Mouse (Mus musculus): ENCODE data around the gene Cdk5rap1.
"Not testable (repeated sequence)": the region's sequence is repeated elsewhere in the genome, so short reads cannot be mapped to it uniquely, and the experiment has no call there.

Cdk5rap1 gene

GRCm38 (mm10) chr2:154374807-154375601 lies 2.2 kb upstream of the Cdk5rap1 start:
- in situ Hi-C loops (cut with MboI, MseI): loop anchor here in 1 of 2 experiments (5.0 kb wide), 1 partner anchor 163 kb away; no protein-coding TSS in a partner anchor

DNA sequence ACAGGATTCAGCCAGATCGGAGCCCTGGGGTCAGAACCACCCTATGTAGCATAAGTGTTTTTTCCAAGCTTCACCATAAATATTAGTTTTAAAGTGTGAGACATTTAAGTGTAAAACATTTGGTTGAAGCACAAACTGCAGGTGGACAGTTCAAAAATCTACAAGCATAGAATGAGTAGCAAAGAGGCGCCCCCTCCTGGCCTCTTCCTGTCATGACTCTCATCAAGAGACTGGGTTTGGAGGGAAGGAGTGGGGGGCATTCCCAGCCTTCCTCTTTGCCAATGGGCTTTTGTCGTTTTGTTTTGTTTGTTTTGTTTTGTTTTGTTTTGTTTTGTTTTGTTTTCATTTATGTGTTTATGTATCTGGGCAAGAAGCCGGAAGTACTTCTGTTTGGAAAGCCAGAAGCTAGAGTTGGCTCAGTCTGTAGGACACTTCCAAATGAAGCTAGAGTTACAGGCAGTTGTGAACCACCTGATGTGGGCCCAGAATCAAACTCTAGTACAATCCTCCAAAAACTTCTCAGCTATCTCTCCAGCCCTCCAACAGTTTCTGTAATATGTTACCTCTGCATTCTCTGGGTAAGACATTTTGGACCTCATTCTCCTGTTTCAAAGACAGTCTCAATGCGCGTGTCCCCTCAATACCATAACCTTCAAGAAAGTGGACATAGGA lies 1.3 kb upstream of the Cdk5rap1 start:
- in situ Hi-C loops (cut with MboI, MseI): no loop called here

DNA sequence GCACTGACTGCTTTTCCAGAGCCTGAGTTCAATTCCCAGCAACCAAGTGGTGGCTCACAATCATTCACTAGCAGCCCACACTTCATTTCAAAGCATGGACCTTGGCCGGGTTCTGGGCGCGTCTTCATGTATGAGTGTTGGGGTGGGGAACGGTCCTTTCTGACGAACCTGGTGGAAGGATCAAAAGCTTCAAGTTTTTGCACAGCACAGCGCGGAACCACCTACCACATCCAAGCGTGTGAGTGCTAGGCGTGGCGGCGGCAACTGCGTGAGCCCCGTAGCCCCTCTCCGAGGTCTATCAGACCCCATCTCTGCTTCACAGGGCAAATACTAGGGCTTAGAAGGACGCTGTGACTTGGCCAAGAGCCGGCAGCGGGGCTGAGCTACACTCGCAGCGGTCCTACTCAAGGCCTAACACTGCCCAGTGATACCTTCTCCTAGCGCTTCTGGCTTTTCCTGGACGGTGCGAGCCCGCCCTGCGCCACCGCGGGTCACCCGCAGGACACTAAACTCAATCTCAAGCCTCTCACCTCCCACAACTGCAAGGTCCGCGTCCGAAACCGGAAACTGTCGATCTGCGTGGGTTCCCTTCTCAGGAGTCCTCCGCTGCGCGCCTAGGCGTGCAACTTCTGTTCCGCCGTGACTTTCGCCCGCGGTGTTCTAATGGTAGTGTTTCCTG lies 520 bp downstream of the Cdk5rap1 start:
- in situ Hi-C loops (cut with MboI, MseI): no loop called here

DNA sequence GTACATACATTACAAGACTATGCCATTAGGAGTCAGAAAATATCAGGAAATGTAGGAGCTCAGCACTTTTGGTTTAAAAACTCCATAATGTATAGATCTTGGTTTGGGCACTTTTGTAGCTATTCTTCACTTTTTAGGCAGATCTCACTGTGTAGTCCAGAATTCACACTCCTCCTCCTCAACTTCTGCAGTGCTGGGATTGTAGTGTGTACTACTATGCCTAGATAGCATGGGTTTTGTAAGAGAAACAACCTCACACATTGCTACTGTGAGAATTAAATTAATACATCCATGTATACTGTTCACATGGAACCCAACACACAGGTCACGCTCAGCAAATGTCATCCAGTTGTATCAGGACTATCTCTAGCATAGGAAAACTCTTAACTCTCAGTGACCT lies 5.3 kb downstream of the Cdk5rap1 start:
- in situ Hi-C loops (cut with MboI, MseI): no loop called here

- in situ Hi-C loops (cut with MboI, MseI): not testable (repeated sequence)
Observed at GRCm38 (mm10) chr2:154354000-154354425, 18.8 kb downstream of the Cdk5rap1 start.

- in situ Hi-C loops (cut with MboI, MseI): no loop called here
Observed at GRCm38 (mm10) chr2:154348152-154348551, 24.7 kb downstream of the Cdk5rap1 start.

- in situ Hi-C loops (cut with MboI, MseI): no loop called here
Observed at GRCm38 (mm10) chr2:154339356-154339755, 33.5 kb downstream of the Cdk5rap1 start.

- in situ Hi-C loops (cut with MboI, MseI): no loop called here
Observed at GRCm38 (mm10) chr2:154338161-154338560, 34.6 kb downstream of the Cdk5rap1 start.

- in situ Hi-C loops (cut with MboI, MseI): no loop called here
Observed at GRCm38 (mm10) chr2:154335572-154335971, 37.2 kb downstream of the Cdk5rap1 start.

DNA sequence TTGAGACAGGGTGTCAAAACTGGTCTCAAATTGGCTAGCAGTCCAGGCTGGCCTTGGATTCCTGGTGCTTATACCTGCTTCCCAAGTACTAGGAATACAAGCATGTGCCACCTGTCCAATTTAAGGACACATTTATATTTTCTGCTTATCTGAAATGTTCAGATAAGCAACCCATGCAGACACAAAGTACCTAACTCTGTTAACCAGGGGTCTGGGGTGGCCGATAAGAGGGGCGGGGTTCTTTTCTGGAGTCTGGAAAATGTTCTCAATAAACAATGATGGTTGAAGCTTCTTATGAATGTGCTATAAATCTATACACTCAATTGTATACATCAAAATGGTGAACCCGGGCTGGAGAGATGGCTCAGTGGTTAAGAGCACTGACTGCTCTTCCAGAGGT lies 46.0 kb downstream of the Cdk5rap1 start:
- in situ Hi-C loops (cut with MboI, MseI): no loop called here

GRCm38 (mm10) chr2:154313771-154314170 lies 59.0 kb downstream of the Cdk5rap1 start:
- in situ Hi-C loops (cut with MboI, MseI): not testable (repeated sequence)

- in situ Hi-C loops (cut with MboI, MseI): loop anchor here (5.0 kb wide), 1 partner anchor 50 kb away; the partner anchor contains the start of gene Bpifb9a (in 2 of the 2)
Observed at GRCm38 (mm10) chr2:154306927-154307326, 65.9 kb downstream of the Cdk5rap1 start, which contains the start of gene Bpifb9b. Gene Bpifb9b, plus strand, starts transcription at chr2:154307227.

DNA sequence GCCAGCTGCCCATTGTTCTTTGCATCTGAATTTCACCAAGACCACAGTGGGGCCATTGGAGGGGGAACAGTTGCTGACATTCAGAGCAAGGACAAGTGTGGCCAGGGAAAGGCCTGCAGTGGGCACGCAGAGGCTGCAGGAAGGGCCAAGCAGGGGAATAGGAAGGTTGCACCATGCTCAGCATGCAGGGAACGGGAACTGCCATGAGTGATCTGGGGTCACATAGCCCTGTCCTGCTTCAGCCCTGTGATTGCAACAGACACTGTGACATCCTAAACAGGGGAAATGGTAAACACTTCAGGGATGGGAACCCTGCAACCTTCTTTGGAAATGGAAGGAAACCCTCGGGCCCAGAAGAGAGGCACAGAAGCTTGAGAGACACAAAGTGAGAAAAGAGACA lies 68.2 kb downstream of the Cdk5rap1 start:
- in situ Hi-C loops (cut with MboI, MseI): loop anchor here (5.0 kb wide), 1 partner anchor 47 kb away; the partner anchor contains the start of gene Bpifb9a (in 2 of the 2)

- in situ Hi-C loops (cut with MboI, MseI): no loop called here
Observed at GRCm38 (mm10) chr2:154301763-154302162, 71.0 kb downstream of the Cdk5rap1 start.

- in situ Hi-C loops (cut with MboI, MseI): no loop called here
Observed at GRCm38 (mm10) chr2:154300496-154300895, 72.3 kb downstream of the Cdk5rap1 start.

- in situ Hi-C loops (cut with MboI, MseI): loop anchor here in 1 of 2 experiments (5.0 kb wide), 1 partner anchor 82 kb away; no protein-coding TSS in a partner anchor
Observed at GRCm38 (mm10) chr2:154294746-154295145, 78.1 kb downstream of the Cdk5rap1 start.

- in situ Hi-C loops (cut with MboI, MseI): loop anchor here in 1 of 2 experiments (5.0 kb wide), 1 partner anchor 81 kb away; no protein-coding TSS in a partner anchor
Observed at GRCm38 (mm10) chr2:154292833-154293232, 80.0 kb downstream of the Cdk5rap1 start.

- in situ Hi-C loops (cut with MboI, MseI): loop anchor here in 1 of 2 experiments (5.0 kb wide), 1 partner anchor 80 kb away; no protein-coding TSS in a partner anchor
Observed at GRCm38 (mm10) chr2:154291866-154292265, 80.9 kb downstream of the Cdk5rap1 start.
